Mouse (Mus musculus) midbrain, embryonic 15.5 days (tissue): ENCODE data around the gene Oas1f. TPM values are rescaled to one million over a fixed set of nuclear protein-coding genes. Genes with fewer than 3 reads are reported as not detected.
"Not testable (repeated sequence)": the region's sequence is repeated elsewhere in the genome, so short reads cannot be mapped to it uniquely, and the experiment has no call there.

Experiments used
- ATAC-seq: fragments of 200-750 bp; cut with Nextera tagmentation; replicated peaks from 2 replicates; pipeline ENCODE4 v1.8.0; 2017; ENCODE audit warnings: moderate TSS enrichment
- H3K27ac ChIP-seq: fragments of 300-500 bp; sonication (generic); 2 replicates; pipeline ENCODE4 v1.5.1; 2015; ENCODE audit warnings: mild to moderate bottlenecking, inconsistent platforms
- H3K27me3 ChIP-seq: fragments of 300-500 bp; sonication (generic); replicated peaks from 2 replicates; pipeline ENCODE4 v1.6.1; 2015; ENCODE audit warnings: inconsistent platforms
- H3K36me3 ChIP-seq: fragments of 300-500 bp; sonication (generic); replicated peaks from 2 replicates; pipeline ENCODE4 v1.6.1; 2015; ENCODE audit warnings: inconsistent platforms
- H3K4me1 ChIP-seq: fragments of 300-500 bp; sonication (generic); 2 replicates; pipeline ENCODE4 v1.6.1; 2015; ENCODE audit warnings: inconsistent platforms
- H3K4me2 ChIP-seq: fragments of 300-500 bp; sonication (generic); 2 replicates; pipeline ENCODE4 v1.6.1; 2015; ENCODE audit warnings: inconsistent platforms, mild to moderate bottlenecking, moderate library complexity
- H3K4me3 ChIP-seq: fragments of 300-500 bp; sonication (generic); 2 replicates; pipeline ENCODE4 v1.5.1; 2015; ENCODE audit warnings: mild to moderate bottlenecking, inconsistent platforms
- H3K9ac ChIP-seq: fragments of 300-500 bp; sonication (generic); 2 replicates; pipeline ENCODE4 v1.6.1; 2015; ENCODE audit warnings: mild to moderate bottlenecking, inconsistent platforms
- H3K9me3 ChIP-seq: fragments of 300-500 bp; sonication (generic); 2 replicates; pipeline ENCODE4 v1.6.1; 2016; ENCODE audit warnings: inconsistent platforms
- WGBS: fragments of 180-500 bp; shearing (Covaris S2); methylation state at CpG from one replicate; pipeline ENCODE4 v1.1.7; 2015; ENCODE audit warnings: mixed read lengths; 5-methylcytosine and 5-hydroxymethylcytosine counted together
- polyA plus RNA-seq: library from polyadenylated mRNA; unstranded; fragments of >200 nt; fragmentation: Nextera tagmentation; extraction: Ambion mirVana; gene quantifications from 2 replicates; pipeline ENCODE4 v1.2.1, GENCODE M21; 2015

Oas1f gene
- polyA plus RNA-seq, 1 experiment from 2014 or later: not detected

DNA sequence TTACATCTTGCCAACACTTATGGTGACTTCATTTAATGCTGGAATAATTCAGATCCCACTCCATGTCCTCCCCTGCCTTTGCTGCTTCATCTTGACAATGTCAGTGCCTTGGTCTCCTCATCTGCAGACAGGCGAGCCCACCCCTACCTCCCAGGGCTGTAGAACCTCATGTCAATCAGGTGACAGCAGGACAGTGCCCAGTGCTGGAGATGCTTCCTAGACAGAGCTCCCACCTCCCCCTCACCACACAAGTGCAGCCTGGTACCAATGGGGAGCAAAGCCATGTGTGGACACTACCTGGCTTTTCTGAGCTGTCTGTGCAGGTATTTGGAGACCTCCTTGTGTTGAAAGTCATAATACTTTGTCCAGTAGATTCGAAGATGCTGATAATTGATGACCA lies 31.6 kb downstream of the Oas1f start:
- H3K4me2 ChIP-seq, H3K27ac ChIP-seq, H3K4me3 ChIP-seq, H3K36me3 ChIP-seq, H3K4me1 ChIP-seq, H3K27me3 ChIP-seq, ATAC-seq, H3K9me3 ChIP-seq, H3K9ac ChIP-seq: not testable (repeated sequence)
- WGBS: 63% methylated on average over 2 of the region's 2 CpGs

DNA sequence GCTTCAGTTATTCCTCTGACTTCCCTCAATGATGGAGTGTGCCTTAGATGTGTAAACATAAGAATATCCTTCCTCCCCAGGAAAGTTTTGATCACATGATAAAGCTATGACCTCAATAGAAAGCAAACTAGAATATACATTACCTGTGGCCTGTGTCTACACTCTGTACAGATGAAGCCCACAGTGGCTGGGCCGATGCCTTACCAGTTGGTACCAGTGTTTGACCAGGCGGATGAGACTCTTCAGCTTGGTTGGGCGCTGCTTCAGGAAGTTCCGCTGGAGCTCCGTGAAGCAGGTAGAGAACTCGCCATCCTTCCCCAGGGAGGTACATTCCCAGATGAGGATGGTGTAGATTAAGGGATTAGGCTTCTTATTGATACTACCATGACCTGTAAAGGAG lies 34.5 kb downstream of the Oas1f start:
- H3K4me1 ChIP-seq, H3K27ac ChIP-seq, ATAC-seq, H3K36me3 ChIP-seq, H3K9ac ChIP-seq, H3K9me3 ChIP-seq, H3K27me3 ChIP-seq, H3K4me3 ChIP-seq, H3K4me2 ChIP-seq: not testable (repeated sequence)
- WGBS: 94% methylated on average over 6 of the region's 6 CpGs

GRCm38 (mm10) chr5:120887413-120887812 lies 40.2 kb downstream of the Oas1f start, which contains the start of gene Oas1g:
Gene Oas1g (minus strand): TSS chr5:120887613.
- not testable (repeated sequence) for H3K4me3 ChIP-seq, H3K9me3 ChIP-seq, H3K4me1 ChIP-seq, H3K27ac ChIP-seq, H3K4me2 ChIP-seq, ATAC-seq, H3K9ac ChIP-seq, H3K27me3 ChIP-seq, H3K36me3 ChIP-seq
- 33% methylated on average over 7 of the region's 9 CpGs for WGBS

GRCm38 (mm10) chr5:120887831-120888230 lies 40.7 kb downstream of the Oas1f start:
- no peak for ATAC-seq
- 61% methylated on average over 6 of the region's 6 CpGs for WGBS
- H3K4me2 ChIP-seq: no peak overlapping the region

GRCm38 (mm10) chr5:120888294-120888815 lies 41.2 kb downstream of the Oas1f start:
- WGBS: 43% methylated on average over 4 of the region's 4 CpGs
- not testable (repeated sequence) for H3K9ac ChIP-seq, H3K27me3 ChIP-seq, H3K27ac ChIP-seq, H3K36me3 ChIP-seq, H3K9me3 ChIP-seq, H3K4me3 ChIP-seq, ATAC-seq, H3K4me2 ChIP-seq, H3K4me1 ChIP-seq

More at GRCm38 (mm10) chr5:120887831-120888230, 40.7 kb downstream of the Oas1f start:
- H3K36me3 ChIP-seq: no peaks in the 10 kb centered on the region
- no peak overlapping the region for H3K27ac ChIP-seq
- H3K9ac ChIP-seq: no peak overlapping the region
- H3K4me3 ChIP-seq: no peak overlapping the region
- H3K27me3 ChIP-seq: no peaks in the 10 kb centered on the region
- no peaks in the 10 kb centered on the region for H3K4me1 ChIP-seq
- H3K9me3 ChIP-seq: no peaks in the 10 kb centered on the region

DNA sequence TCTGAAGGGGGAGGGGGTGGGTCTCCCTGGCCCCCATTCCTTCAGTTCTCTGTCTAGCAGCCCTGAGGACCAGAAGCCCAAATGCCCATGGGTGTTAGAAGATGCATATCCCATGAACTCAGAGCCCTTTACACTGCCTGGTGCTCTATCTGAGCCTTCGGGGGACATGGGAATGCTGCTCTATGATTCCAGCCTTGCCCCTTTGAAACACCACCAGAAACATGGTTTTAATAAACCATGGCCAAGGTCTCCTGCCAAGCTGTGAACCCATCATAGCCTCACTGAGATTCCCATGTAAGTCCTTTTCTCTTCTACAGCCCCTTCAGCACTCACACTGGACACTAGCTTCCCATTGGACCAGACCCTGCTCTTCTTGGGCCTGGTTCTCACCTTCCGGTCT lies 42.9 kb downstream of the Oas1f start:
- ATAC-seq: no peak
- H3K4me1 ChIP-seq: no peaks in the 10 kb centered on the region
- no peak overlapping the region for H3K4me2 ChIP-seq
- H3K9ac ChIP-seq: no peak overlapping the region
- no peak overlapping the region for H3K27ac ChIP-seq
- 76% methylated on average over 2 of the region's 2 CpGs for WGBS
- H3K36me3 ChIP-seq: no peaks in the 10 kb centered on the region
- H3K9me3 ChIP-seq: no peaks in the 10 kb centered on the region
- no peaks in the 10 kb centered on the region for H3K27me3 ChIP-seq
- no peak overlapping the region for H3K4me3 ChIP-seq

DNA sequence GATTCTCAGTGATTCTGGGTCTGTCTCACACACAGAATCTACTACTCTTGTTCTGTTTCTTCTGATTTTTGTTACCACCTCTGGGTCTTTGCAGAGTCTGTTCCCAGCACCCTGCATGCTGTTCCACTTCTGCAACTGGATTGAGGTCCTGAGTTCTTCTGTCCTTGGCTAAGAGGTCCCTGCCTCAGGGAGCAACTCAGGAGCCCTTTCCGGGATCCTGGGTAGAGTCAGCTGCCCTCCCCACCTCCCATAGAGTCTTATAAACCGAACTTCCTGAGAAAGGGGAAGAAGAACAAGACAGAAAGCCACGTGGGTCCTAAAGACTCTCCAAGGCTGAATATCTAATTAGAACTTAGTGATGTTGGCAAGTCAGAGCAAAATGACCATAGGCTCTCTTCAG lies 43.8 kb downstream of the Oas1f start:
- no peaks in the 10 kb centered on the region for H3K36me3 ChIP-seq
- H3K9ac ChIP-seq: no peak overlapping the region
- H3K27me3 ChIP-seq: no peaks in the 10 kb centered on the region
- ATAC-seq: no peak
- no peak overlapping the region for H3K4me3 ChIP-seq
- H3K4me2 ChIP-seq: no peak overlapping the region
- H3K4me1 ChIP-seq: no peaks in the 10 kb centered on the region
- 56% methylated on average over 3 of the region's 3 CpGs for WGBS
- no peak overlapping the region for H3K27ac ChIP-seq
- H3K9me3 ChIP-seq: no peaks in the 10 kb centered on the region

- not testable (repeated sequence) for H3K27me3 ChIP-seq, H3K4me3 ChIP-seq, H3K27ac ChIP-seq, H3K9ac ChIP-seq, H3K9me3 ChIP-seq, ATAC-seq, H3K4me2 ChIP-seq, H3K4me1 ChIP-seq, H3K36me3 ChIP-seq
- 82% methylated on average over 2 of the region's 2 CpGs for WGBS
Observed at GRCm38 (mm10) chr5:120891566-120892242, 44.5 kb downstream of the Oas1f start.

DNA sequence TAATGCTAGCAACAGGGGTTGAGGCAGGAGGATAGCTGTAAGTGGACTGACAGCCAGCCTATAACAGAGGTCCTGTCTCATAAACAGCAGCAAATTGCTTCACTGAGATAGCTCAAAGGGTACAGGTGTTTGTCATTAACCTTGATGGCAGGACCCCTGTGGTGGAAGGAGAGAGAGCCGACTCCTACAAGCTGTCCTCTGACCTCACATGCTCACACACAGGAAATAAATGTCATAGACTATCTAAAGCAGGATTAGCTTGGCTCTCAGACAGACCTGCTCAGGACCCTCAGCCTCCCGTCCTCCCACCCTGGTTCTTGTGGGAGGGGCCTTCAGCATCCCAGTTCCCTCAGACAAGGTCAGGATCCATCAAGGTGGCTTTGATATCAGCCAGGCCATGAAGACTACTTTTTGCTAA lies 45.1 kb downstream of the Oas1f start:
- no peak overlapping the region for H3K27ac ChIP-seq
- H3K9me3 ChIP-seq: no peaks in the 10 kb centered on the region
- H3K27me3 ChIP-seq: no peaks in the 10 kb centered on the region
- no peaks in the 10 kb centered on the region for H3K4me1 ChIP-seq
- H3K36me3 ChIP-seq: no peaks in the 10 kb centered on the region
- WGBS: 78% methylated on average over 2 of the region's 2 CpGs
- H3K4me2 ChIP-seq: no peak overlapping the region
- ATAC-seq: no peak
- no peak overlapping the region for H3K4me3 ChIP-seq
- no peak overlapping the region for H3K9ac ChIP-seq

DNA sequence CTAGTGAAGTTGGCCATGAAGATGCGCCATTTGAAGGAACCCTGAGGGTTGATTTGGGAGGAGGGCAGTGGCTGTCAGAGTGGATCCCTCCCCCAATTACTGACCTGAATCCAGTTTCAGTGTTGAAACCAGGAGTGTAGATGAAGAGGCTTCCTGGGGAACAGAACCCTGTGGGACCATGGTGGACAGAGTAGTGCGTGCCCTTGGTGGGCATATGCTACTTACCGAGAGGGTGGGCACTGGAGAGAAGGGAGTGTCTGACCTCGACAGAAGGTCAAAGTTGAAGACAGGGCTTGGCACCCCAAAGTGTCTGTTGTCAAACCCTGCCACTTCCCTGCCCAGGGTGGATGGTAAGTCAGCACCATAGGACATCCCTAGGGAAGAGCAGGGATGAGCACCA lies 46.7 kb downstream of the Oas1f start:
- WGBS: 90% methylated on average over 4 of the region's 4 CpGs
- not testable (repeated sequence) for H3K9ac ChIP-seq, H3K36me3 ChIP-seq, ATAC-seq, H3K9me3 ChIP-seq, H3K4me3 ChIP-seq, H3K27me3 ChIP-seq, H3K4me1 ChIP-seq, H3K4me2 ChIP-seq, H3K27ac ChIP-seq

DNA sequence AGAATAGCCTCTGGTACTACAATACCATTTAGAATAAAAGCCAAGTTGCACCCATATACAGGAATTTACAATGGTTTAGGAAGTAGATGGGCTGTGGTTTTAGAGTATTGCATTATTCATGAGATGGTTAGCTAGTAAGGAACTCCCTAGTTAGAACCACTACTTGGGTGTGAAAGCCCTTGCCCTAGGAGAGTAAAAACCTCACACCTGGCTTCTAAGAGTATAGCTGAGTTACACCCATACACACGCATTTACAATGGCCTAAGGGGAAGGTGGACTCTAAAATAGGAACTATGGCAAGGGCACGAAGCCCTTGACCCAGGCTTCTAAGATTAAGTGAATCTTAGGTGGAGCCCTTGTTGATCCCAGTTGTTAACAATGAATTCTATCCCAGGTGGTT lies 47.5 kb downstream of the Oas1f start:
- H3K27me3 ChIP-seq, H3K4me1 ChIP-seq, H3K27ac ChIP-seq, H3K9ac ChIP-seq, ATAC-seq, H3K36me3 ChIP-seq, H3K4me3 ChIP-seq, H3K9me3 ChIP-seq, H3K4me2 ChIP-seq: not testable (repeated sequence)
- WGBS: 78% methylated on average over 2 of the region's 2 CpGs

DNA sequence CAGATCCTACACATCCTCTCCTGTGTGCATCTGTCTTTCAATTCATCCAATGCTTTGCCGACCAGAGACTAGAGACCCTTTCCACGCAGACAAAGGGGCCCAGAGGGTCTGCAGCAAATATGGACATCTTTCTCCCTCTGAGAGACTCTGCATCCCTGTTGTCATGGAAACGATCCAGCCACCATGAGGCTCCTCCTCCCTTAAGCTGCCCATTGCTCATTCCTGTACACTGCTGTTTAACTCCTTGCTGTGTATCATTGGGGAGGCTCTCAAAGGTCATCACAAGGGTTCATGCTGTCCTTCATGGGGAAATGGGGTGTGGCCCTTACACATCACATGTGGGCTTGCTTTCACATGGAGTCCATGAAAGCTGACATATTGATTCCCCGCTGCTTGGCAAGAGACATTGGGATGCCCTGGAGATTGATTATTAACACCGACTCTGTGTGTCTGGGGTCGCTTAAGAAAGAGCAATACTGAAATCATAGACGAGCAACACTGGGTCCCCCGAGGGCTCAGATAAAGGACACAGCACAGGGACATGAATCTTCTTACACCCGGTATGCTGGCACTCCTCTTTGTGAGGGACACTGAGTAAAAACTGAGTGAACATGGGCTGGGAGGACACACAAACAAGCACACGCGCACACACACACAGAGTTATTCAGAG lies 48.2 kb downstream of the Oas1f start:
- no peak for ATAC-seq
- H3K9me3 ChIP-seq: no peaks in the 10 kb centered on the region
- H3K4me1 ChIP-seq: no peaks in the 10 kb centered on the region
- no peak overlapping the region for H3K9ac ChIP-seq
- H3K27ac ChIP-seq: no peak overlapping the region
- no peaks in the 10 kb centered on the region for H3K36me3 ChIP-seq
- H3K27me3 ChIP-seq: no peaks in the 10 kb centered on the region
- H3K4me3 ChIP-seq: no peak overlapping the region
- H3K4me2 ChIP-seq: no peak overlapping the region
- 79% methylated on average over 11 of the region's 11 CpGs for WGBS

- 81% methylated on average over 6 of the region's 6 CpGs for WGBS
- ATAC-seq: no peak
- Histone ChIP-seq H3K9ac (no peak overlapping the region), H3K27me3 (no peaks in the 10 kb centered on the region), H3K4me3 (no peak overlapping the region), H3K36me3 (no peaks in the 10 kb centered on the region), H3K4me2 (no peak overlapping the region), H3K27ac (no peak overlapping the region), H3K4me1 (no peaks in the 10 kb centered on the region), H3K9me3 (no peaks in the 10 kb centered on the region)
Observed at GRCm38 (mm10) chr5:120898307-120898706, 51.1 kb downstream of the Oas1f start.
